Mouse (Mus musculus) T-helper 1 cell (primary cell): ENCODE measurements around the gene Gc.

ENCODE experiments used
- in situ Hi-C: fragments of 300-600 bp; cut with MboI, MseI; formaldehyde crosslinking; loops from one replicate; pipeline ENCODE4 v1.15.1; 2025; ENCODE audit warnings: high pct_unique_total_duplicates

The Gc gene

DNA sequence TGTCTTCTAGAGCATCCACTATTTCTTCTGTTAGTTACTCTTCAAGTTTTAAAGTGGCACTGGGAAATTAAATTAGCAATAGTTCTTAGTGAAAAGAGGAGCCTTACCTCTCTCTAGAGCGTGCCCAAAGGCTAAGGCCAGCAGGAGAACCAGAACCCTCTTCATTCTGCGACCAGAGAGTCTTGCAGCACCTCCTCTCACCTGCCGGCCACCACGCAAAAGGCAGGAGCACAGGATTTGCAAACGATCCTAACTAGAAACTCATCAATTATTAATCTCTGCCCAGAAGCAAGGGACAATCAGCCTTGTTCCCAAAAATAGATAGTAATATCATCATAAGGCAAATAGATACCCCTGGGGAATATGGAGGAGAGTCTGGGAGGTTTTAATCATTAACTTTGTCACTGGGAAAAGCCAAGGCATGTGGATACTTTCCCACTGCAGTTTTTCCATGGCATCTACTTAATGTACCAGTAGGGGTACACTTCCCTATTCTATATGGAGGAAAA lies at the start of gene Gc:
Gc (minus strand) TSS at position 345 of the 509 bp plus-strand sequence.
- in situ Hi-C loops = no loop called here

DNA sequence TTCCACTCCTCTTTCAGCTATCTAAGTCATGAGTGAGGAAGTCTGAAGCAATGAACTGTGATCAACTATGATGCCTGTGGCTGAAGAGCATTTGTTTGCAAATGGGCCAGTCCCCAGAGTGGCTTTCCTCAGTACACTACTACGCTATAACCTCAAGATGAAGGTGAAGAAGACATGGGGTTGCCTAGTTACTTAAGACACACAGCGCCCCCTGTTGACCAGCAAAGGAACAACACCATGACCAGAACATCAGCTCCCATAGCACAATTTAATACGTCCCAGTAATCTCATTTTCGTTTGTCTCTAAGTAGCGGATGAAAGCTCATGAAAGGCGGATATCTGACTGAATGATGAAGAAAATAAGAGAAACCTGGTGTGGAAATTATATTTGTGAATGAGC lies 42.5 kb upstream of the Gc start:
- in situ Hi-C loops = no loop called here

DNA sequence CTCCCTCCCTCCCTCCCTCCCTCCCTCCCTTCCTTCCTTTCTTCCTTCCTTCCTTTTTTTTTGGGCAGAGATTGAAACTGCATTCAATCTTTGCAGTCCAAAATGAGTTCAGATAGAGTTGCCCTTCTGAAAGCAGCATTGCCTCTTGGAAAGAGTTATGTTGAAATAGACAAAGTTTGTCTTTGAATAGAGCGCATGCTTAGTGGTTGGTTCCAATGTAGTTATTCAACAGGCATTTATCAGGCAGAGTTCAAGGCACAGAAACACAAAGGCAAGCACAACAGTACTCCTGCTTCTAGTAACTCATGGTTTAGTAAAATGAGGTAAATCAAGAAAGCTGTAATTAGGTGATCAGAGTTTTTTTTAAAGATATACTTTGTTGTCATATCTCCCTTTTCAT lies 34.9 kb upstream of the Gc start:
- in situ Hi-C loops = no loop called here

DNA sequence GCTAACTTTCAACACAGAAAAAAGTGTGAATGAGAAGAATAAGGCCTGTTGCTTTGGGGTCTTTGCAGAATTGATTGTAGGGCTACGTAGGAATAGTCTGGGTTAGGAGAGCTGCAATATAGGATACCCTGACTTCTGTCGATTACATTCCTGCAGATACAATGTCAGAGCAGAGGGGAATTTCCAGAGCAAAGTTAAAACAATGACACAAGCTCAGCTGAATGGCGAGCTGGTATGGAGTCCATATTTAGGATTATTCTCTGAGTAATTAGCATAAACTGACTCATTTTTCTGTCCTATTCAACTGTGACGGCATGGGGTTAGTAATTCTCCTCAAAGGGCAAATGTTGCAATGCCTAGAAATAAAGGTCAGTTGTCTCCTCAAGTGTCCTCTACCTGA lies 12.8 kb upstream of the Gc start:
- in situ Hi-C loops = loop anchor here (10.0 kb wide), 1 partner anchor 1614 kb away; no protein-coding TSS in a partner anchor

DNA sequence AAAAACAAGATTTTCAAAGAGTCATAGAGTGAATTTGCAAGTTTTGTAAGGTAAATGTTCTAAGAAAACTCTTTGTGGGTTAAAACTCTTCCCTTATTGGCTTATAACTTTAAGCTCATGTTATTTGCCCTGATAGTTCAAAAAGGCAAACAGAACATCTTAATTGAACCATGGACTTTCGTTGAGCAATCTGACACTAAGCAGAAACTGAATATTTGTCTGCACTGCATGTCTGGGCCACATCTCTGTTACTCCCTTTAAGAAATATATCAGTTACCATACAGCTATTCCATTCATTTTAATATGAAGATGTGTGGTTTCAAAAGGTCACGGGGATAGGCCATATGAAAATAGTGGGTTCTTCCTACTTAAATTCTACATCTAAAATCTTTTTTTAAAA lies 10.2 kb upstream of the Gc start:
- in situ Hi-C loops = no loop called here

DNA sequence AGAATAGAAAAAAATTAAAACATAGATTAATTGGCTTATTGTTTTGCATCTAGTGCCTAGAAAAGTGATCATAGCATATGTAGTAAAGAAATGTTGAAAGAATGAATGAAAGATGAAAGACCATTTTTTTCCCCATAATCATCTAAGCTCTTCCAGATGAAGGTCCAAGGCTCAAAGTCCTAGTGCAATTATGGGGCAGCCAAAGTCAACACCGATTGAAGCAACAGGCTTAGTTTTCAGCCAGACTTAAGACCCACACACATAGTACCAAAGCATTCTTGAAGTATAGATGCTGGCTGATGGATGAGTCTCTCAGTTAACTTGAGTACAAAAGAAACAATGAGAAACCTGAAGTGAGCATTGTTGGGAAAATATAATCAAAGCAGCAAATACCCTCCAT lies 9.3 kb upstream of the Gc start:
- in situ Hi-C loops = no loop called here

DNA sequence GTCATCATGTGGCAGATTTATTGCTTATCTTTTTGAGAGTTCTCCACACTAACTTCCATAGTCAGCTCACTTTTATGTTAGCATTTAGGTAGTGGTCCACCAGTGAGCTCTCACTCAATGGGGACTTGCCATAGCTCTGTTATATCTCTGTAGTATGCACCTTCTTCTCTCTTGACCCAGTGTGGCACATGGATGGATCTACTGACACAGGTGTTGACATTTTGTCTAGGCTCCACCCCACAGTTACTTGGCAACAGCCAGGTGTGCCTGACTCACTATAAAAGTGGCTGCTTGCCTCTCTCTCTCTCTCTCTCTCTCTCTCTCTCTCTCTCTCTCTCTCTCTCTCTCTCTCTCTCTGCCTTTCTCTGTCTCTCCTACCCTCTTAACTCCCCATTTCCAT lies 8.6 kb upstream of the Gc start:
- in situ Hi-C loops = no loop called here

DNA sequence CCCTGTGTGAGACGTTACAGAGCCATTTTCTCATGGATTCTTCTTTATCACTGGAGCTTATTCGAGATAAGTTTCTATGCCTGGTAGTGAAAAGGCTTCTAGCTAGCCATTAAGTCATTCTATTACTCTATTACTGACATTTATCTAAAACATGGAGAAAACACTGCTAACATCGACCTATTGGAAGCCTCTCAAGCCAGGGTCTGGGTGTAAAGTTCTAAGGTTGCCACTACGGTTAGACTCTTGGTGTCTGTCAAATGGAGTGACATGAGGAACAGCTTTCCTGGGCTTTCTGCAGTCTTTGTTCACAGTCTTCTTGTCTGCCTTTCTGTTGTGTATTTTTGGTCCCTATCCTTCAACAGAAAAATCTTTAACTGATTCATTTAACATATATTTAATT lies 4.1 kb upstream of the Gc start:
- in situ Hi-C loops = no loop called here

DNA sequence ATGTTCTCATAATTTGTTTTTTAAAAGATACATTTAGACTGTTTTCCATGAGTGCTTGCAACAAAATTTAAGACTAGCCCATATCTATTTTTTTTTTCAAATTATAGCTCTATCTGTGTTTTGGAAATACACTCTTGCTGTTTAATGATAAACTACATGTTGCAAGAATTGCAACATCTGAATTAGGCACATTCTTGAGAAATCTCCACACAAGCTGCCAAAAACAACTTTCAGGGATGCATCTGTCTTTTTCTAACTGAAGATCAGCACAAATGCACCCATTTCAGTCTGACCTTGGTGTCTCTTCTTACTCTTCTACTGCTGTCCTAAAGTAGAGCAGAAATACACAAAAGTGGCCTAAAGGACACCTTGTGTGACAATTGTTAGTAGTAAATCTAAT lies 1.9 kb upstream of the Gc start:
- in situ Hi-C loops = no loop called here

DNA sequence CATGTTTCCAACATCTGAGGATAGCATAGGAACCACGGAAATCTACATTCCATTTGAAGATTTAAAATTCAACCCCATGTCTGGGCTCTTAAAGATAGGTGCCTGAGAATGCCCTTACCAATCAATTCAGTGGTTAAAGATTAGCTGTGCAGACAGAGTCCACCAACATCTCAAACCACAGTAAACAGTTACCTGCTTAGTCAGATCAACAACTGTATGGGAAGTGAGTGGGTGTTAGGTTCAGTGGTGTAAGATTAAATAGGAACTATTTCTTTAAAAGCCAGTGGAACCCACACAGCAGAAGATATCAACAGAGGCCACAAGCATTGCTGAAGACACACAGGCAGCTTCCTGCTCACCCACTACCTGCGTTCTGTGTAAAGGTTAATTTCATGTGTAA lies 1.3 kb upstream of the Gc start:
- in situ Hi-C loops = no loop called here

DNA sequence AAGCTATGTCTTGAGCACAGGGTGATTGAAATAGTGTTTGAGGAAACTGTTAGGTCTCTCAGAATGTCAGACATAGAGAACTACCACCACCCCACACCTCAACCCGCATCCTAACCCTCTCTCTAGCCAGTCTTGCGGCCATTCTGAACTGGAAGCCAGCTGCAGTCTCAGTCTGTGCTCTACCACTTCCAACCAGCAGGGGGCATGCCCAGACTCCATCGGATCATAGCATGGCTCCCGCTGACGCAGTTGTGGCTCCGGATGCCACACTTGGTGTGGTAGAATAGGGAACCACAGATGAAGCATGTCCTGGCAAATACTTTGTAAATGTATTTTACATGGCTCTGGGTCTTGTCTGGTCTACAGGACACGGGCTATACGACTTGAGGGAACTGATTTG lies 2.2 kb downstream of the Gc start:
- in situ Hi-C loops = no loop called here

DNA sequence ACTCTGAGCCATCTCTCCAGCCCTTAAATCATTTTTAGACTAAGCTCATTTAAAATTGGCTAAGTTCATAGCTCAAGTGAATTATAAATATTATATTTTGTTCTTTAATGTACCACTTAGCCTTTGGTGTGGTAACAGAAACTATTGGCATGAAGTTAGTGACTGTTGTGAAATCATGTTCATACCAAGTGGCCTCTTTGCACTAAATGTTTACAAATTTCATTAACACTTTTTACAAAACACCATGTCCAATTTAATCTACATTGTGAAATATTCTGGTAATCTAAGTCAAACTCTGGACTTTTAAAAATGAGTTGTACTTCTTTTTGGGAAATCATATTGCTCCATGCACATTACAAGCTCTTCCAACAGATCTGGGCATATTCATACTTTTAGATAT lies 6.9 kb downstream of the Gc start:
- in situ Hi-C loops = no loop called here

DNA sequence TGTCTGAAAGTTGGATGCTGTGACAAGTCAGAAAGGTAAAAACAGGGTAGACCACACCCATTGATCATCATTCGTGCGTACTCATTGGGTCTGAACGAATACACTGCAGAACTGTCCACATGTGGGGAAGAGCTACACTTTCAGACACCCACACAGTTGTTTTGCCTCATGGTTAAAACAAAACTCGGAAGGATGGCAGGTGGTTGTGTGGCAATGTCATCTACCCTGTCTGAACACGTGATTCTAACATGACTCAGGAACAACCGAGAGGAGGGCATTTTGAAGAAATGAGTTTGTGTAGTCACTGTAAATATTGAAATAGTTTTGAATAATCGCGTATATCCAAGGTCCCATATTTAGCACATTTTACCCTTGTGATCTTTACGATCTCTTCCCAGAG lies 8.4 kb downstream of the Gc start:
- in situ Hi-C loops = no loop called here

DNA sequence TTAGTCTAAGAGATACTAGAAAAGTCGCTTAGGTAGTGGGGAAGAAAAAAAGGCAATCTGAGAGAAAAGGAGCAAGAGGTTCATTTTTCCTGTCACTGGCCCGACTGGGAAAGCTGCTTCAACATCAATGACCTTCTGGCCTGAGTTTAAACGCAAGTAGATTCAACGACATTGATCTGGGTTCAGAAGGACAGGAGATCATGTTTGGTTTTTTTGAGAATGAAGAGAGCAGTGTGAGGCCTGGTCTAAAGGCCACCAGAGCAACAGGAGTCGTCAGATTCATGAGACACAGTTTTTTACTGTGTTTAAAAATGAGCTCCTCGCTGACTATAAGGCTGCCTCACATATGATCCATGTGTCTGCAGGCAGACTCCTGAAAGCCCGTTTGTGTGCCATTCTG lies 9.7 kb downstream of the Gc start:
- in situ Hi-C loops = no loop called here

DNA sequence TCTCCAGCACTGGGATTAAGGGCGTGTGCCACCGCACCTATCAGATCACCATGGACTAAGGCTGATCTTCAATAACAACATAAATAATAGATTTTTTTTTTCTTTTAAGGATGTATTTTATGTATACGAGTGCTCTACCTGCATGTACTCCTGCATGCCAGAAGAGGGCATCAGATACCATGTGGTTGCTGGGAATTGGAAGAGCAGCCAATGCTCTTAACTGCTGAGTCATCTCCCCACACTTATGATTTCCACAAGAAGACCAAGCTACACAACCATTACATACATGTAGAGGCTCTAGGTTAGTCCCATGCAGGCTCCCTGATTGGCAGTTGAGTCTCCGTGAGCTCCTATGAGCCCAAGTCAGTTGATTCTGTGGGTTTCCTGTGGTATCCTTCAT lies 13.3 kb downstream of the Gc start:
- in situ Hi-C loops = no loop called here

DNA sequence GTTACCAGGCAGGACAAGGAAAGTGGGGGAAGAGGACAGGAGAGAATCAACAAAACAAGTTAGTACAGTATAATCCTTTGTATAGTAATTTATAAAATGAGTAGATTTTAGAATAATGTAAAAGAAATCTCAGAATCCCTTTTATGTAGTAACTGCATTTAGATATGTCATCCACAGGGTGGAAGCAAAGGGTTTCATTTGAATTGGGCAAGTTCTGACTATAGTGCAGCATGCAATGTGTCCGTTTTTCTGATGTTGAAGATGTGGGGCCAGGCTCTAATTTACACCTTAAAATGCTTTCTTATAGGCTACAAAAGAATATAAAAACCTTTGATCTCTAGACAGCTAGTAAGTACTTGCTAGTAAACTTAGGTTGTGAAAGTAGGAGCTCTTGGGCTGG lies 46.2 kb downstream of the Gc start:
- in situ Hi-C loops = no loop called here

DNA sequence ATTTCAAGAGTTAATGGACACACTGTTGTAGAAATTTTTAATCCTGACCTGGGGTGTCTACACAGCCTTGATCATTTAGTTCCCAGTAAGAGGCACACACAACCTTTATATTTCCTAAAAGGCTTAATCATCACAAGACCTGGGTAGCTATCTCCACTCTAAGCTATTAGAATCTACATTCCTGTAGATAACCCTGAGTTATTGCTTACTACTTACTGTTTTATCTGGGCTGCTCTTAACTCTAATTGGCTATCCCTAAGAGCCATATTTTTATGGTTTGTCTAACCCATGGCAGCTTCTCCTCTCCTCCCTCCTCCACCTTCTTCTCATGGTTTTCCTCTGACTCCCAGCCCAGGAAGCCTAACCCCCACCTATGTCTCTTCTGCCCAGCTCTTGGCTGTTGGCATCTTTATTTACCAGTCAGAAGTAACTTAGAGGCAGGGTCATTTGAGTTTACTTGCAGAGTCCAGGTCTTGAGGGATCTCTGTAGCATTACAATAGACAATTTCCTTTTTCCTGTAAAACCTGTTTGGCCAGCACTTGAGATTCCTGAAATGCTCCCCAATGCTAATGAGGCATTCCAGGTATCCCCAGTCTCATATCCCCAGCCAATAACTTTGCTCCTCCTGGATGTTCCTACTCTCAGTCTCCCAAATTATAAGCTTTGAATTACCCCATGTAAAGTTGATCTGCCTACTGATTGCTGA lies 50.2 kb downstream of the Gc start:
- in situ Hi-C loops = no loop called here

DNA sequence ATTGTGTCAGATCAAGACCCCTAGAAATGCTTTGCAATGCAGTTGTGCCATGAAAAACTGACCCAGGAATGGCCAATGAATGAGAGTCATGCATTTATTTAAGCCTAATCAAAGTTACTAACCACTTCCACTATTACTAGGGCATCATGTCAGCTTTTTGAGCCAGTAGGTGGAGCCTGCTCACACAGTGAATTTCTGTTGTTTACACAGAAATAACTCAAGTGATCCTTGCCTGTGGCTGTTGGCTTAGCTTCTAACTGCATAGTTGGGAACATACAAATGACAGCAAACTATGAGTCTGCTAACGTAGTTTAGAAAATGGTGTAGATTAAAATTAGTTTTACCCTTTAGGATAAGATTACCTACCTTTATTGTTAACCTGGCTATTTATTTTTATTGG lies 52.6 kb downstream of the Gc start:
- in situ Hi-C loops = no loop called here

DNA sequence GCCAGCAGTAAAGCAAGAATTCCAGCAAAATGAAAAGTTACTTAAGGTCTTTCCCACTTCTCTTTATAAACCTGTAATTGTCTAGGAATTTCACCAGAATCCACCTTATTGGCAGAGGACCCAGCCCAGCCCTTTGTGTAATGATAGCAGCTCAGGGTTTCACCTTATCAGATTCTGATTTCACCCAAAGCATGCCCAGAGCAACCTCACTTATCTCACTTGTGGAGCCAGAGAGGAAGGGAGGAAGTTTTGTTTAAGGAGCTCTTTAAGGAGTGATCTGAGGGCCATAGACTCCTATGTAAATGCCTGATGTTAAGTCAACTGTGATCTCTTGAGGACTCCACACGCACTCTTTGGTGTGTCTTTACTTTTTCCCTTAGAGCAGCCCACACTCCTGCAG lies 67.3 kb downstream of the Gc start:
- in situ Hi-C loops = no loop called here

DNA sequence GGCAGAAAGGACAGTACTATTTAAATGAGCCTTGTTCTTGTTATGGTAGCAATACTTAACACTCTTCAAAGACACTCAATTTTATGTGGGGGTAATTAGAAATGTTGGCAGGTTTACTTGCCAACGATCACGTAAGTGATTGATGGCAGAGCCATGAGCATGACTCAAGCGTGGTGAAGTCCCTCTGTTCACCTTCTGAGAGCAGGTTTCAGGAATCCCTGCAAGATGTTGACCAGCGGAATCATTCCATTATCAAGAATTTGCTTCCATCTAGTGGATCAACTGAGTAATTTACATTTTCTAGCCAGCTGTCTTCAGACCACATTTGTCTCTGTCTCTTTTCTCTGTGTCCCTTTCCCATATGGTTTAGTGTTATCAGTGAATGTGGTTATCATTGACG lies 73.5 kb downstream of the Gc start:
- in situ Hi-C loops = loop anchor here (10.0 kb wide), 2 partner anchors 519 to 589 kb away; no protein-coding TSS in a partner anchor

DNA sequence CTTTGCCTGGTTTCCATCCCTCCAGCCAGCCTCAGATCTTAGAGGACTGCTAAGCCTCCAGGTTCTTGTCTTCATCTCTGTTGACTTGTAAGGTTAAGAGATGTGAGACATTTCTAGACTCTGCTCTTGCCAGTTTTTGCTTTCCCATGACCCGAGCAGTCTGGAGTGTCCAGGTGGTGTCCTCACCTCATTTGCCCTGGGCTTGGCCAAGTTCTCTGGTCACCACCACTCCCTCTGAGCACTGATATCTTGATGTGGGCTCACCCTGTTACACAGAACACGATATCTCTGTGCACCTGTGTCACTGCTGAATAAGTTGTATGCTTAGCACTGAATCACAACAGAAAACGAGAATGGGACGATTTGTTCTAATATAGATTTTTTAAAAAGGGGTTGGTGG lies 76.4 kb downstream of the Gc start:
- in situ Hi-C loops = loop anchor here (10.0 kb wide), 2 partner anchors 517 to 587 kb away; no protein-coding TSS in a partner anchor

DNA sequence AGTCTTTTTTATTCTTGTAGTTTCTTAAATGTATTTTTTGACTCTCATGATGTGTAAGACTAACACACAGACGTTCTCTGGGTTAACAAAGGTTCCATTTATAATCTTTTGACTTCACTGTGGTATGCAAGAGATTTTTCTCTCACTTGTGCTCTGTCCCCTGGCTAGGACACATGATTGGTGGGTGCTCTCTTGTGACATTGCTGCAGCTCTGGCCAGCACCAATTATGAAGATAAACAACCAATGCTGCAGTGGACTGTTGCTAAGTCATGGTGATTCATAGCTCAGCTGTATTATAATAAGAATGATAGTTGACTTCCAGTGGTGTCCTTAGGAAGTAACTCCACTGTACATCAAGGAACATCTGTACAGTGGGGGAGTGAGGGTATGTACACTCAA lies 87.6 kb downstream of the Gc start:
- in situ Hi-C loops = no loop called here

DNA sequence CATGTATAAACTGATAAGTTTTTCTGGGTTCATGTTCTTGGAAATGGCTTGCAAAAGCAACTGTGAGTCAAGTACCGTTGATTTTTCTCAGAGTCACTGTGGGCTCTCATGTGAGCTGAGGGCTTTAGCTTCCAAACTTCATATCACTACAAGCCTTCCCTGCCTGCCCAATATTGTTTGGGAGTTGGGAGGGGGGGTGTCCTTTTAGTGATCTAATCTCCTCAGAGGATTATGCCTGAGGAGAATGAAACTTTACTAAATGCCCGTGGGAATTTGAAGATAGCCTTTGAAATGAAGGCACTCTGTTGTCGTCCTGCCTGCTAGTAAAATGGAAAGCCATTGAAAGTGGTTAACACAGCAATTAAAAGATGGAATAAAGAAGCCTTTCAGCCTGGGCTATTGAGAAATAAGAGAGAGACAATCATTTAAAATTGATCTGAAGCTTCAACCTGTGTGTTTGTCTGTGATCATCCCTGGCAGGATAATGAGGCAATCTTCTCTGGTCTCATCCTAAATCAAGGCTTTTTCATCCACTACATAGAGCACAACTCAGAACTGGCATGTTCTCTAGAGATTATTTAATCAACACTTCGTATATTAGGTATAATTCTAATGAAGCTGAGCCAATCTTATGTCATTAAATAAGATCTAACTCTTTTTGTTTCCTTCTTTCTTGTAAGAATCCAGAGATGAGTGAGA lies 89.5 kb downstream of the Gc start:
- in situ Hi-C loops = loop anchor here (10.0 kb wide), 1 partner anchor 247 kb away; no protein-coding TSS in a partner anchor
